Mouse (Mus musculus): ENCODE data around the gene Btbd11. TPM values are rescaled to one million over a fixed set of nuclear protein-coding genes. Genes with fewer than 3 reads are reported as not detected.

Btbd11 gene
- 4.7 and 6.0 TPM in 2 replicates for polyA plus RNA-seq (2016; fragmentation: Nextera tagmentation; extraction: Ambion mirVana)

DNA sequence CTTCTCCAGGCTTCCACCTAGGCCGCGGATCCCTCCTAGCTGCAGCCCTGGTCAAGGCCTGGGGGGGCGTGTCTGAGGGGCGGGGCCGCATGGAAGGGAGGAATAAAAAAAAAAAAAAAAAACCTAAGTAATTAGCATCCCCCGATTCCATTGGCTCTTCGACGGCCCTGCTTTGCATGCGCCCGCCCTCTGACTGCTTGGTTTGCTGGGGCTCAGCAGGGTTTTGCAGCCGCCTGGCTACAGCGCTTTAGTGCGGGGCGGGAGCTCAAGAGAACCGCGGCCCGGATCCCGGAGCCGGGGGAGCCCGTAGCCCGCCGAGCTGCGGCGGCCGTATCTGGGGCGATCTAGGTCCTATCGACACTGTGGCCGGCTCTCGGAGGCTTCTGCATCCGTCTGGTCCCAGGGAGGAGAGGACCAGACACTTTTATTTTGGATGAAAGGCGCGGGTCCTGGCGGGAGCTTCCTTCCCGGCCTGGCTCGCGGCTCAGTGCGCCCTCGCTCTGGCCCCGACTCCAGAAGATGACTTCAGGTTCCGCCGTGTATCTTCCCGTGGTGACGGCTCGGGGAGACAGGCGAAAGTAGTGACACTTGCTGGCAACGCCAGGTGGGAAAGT lies at the start of gene Btbd11:
Btbd11 (plus strand) TSS at position 210 of the 614 bp plus-strand sequence.
- Histone ChIP-seq H3K27me3 (ENCODE audit: low read depth, poor library complexity, severe bottlenecking) (peaks cover 37% of the 10 kb centered on the region), H3K9me3 (replicated peaks) (no peaks in the 10 kb centered on the region), H3K27ac (replicated peaks) (peak within 1 kb of the TSS; percentile 85), H3K4me1 (peaks cover 41% of the 10 kb centered on the region), H3K4me3 (peak within 1 kb of the TSS; percentile 74), H3K36me3 (no peaks in the 10 kb centered on the region)
- peak; percentile 92 for DNase-seq (ENCODE audit: low spot score)
- WGBS, result under 1% methylated on average over 46 of the region's 46 CpGs

DNA sequence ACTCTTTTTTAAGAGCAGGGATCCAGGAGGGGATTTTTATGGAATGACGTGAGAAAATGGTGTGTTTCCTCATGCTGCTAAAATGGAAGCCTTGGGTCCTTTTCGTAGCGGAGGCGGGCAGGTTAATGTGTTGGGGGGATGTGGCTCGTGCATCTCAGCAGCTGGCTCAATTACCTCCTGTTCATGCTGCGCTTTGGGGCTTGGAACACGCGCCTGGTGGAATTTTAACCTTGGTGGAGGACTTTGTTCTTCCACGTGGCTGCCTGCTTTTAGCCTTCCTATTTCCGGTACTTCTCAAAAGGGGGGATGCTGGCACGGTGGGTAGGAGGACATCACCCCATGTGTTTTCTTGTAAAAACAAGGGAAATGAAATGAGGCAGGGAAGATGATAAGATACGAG lies 47.9 kb upstream of the Btbd11 start:
- Histone ChIP-seq H3K36me3 (no peaks in the 10 kb centered on the region), H3K27ac (replicated peaks) (no peak overlapping the region), H3K4me3 (no peak overlapping the region), H3K27me3 (ENCODE audit: low read depth, poor library complexity, severe bottlenecking) (no peaks in the 10 kb centered on the region), H3K4me1 (peaks cover 6% of the 10 kb centered on the region; the same call in 1 of the 2 replicates), H3K9me3 (replicated peaks) (peaks cover 4% of the 10 kb centered on the region; the same call in 1 of the 2 replicates)
- DNase-seq (ENCODE audit: low spot score), result no peak
- WGBS, result 84% methylated on average over 12 of the region's 12 CpGs

DNA sequence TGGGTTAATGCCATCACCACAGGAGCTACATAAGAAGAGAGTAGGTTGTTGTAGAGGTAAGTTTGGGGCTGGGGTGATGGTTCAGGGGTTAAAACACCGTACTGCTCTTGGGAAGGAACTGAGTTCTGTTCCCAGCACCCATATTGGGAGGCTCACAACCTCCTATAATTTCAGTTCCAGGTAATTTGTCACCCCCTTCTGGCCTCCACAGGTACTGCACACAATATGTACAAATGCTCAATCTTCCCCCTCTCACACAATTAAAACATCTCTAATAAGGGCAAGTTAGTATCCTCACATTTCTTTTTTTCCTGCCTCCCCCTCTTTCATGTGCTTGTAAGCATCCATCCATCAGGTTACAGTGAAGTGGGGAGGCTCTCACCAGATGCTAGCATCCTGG lies 44.7 kb upstream of the Btbd11 start:
- Histone ChIP-seq H3K4me1 (no peaks in the 10 kb centered on the region), H3K27ac (replicated peaks) (no peak overlapping the region), H3K27me3 (ENCODE audit: low read depth, poor library complexity, severe bottlenecking) (no peaks in the 10 kb centered on the region), H3K36me3 (no peaks in the 10 kb centered on the region), H3K4me3 (no peak overlapping the region), H3K9me3 (replicated peaks) (peaks cover 4% of the 10 kb centered on the region; the same call in 1 of the 2 replicates)
- 67% methylated on average over 1 of the region's 1 CpGs for WGBS
- no peak for DNase-seq (ENCODE audit: low spot score)

- no peaks in the 10 kb centered on the region for H3K27me3 ChIP-seq (ENCODE audit: low read depth, poor library complexity, severe bottlenecking)
- H3K4me1 ChIP-seq, result no peaks in the 10 kb centered on the region
- 83% methylated on average over 9 of the region's 9 CpGs for WGBS
- no peak for DNase-seq (ENCODE audit: low spot score)
- no peak overlapping the region for H3K27ac ChIP-seq (replicated peaks)
- H3K4me3 ChIP-seq, result no peak overlapping the region
- H3K9me3 ChIP-seq (replicated peaks), result no peaks in the 10 kb centered on the region; the same call in 1 of the 2 replicates
- no peaks in the 10 kb centered on the region for H3K36me3 ChIP-seq
These were observed 39.4 kb upstream of the Btbd11 start for GRCm38 (mm10) chr10:85347171-85347570.

DNA sequence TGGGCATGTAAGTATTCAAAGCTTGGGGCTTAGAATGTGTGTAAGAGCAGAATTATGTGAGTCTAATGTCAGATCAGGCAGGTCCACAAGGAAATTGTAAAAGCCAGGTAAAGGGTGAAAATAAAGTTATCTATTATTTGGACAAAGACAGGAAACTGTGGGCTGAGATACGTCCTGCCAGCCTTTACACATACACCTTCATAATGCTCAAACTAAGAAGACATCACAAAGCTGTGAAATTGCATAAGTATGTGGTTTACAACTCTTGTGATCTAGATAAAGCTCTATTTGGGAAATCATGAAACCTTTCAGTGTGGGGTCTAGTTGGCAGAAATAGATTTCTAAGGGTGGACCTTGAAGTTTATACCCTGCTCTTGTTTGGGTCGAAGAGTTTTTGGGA lies 34.1 kb upstream of the Btbd11 start:
- no peak overlapping the region for H3K27ac ChIP-seq (replicated peaks)
- no peaks in the 10 kb centered on the region; the same call in 1 of the 2 replicates for H3K9me3 ChIP-seq (replicated peaks)
- no peaks in the 10 kb centered on the region for H3K27me3 ChIP-seq (ENCODE audit: low read depth, poor library complexity, severe bottlenecking)
- 86% methylated on average over 2 of the region's 2 CpGs for WGBS
- no peak for DNase-seq (ENCODE audit: low spot score)
- no peaks in the 10 kb centered on the region for H3K4me1 ChIP-seq
- H3K4me3 ChIP-seq, result no peak overlapping the region
- H3K36me3 ChIP-seq, result no peaks in the 10 kb centered on the region

DNA sequence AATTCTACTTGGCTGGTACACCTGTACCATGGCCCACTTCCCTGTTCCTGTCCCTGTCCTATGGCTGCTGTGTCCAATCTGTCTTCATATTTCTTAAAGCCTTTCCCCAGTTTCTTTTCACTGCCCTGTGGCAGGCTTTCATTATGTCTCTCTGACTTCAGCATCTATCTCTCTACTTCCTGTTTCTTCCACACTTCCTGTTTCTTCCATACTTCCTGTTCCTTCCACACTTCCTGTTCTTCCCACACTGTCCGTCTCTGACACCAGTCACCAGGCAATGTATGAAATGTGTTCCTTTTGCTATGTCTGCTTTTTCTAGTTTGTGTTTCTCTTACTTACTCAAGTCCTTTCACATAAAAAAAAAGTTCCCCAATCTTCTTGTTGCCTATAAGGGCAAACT lies 32.3 kb upstream of the Btbd11 start:
- no peaks in the 10 kb centered on the region for H3K4me1 ChIP-seq
- no peaks in the 10 kb centered on the region for H3K36me3 ChIP-seq
- H3K27me3 ChIP-seq (ENCODE audit: low read depth, poor library complexity, severe bottlenecking), result no peaks in the 10 kb centered on the region
- 92% methylated on average over 1 of the region's 1 CpGs for WGBS
- H3K27ac ChIP-seq (replicated peaks), result no peak overlapping the region
- DNase-seq (ENCODE audit: low spot score), result no peak
- no peaks in the 10 kb centered on the region; the same call in 1 of the 2 replicates for H3K9me3 ChIP-seq (replicated peaks)
- no peak overlapping the region for H3K4me3 ChIP-seq

- no peak for DNase-seq (ENCODE audit: low spot score)
- Histone ChIP-seq H3K27me3 (ENCODE audit: low read depth, poor library complexity, severe bottlenecking) (no peaks in the 10 kb centered on the region), H3K4me1 (no peaks in the 10 kb centered on the region), H3K4me3 (no peak overlapping the region), H3K27ac (replicated peaks) (no peak overlapping the region), H3K9me3 (replicated peaks) (no peaks in the 10 kb centered on the region), H3K36me3 (no peaks in the 10 kb centered on the region)
- 79% methylated on average over 3 of the region's 3 CpGs for WGBS
These were observed 27.0 kb upstream of the Btbd11 start for GRCm38 (mm10) chr10:85359501-85360066.

DNA sequence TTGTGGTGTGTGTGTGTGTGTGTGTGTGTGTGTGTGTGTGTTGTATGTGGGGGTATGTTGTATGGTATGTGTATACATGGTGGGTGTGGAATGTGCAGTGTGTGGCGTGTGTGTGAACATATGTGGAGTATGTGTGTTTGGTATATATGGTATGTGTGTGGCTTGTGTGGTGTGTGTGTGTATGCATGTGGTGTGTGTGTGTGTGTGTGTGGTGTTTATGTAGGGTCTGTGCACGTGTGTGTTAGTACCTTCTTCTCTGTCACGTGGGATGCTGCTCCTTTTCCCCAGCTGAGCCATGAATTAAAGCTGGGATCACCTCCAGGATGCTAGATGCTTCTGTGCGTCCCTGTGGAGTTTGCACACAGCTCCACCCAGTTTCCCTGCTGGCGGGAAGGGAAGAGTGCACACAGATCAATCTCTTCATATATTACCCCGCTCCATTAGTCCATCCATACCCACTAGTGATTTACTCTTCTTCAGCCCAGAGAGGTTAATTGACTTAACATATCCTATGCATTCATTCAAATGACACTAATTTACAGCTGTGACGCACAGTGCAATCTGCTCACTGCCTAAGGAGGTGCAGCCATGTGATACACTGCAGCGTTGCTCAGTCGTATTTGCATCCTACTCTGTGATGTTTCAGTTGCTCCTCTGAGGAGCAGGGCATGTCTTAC lies 23.7 kb upstream of the Btbd11 start:
- WGBS, result 79% methylated on average over 9 of the region's 9 CpGs
- Histone ChIP-seq H3K9me3 (replicated peaks) (no peaks in the 10 kb centered on the region), H3K4me3 (no peak overlapping the region), H3K27ac (replicated peaks) (no peak overlapping the region), H3K4me1 (no peaks in the 10 kb centered on the region), H3K27me3 (ENCODE audit: low read depth, poor library complexity, severe bottlenecking) (no peaks in the 10 kb centered on the region), H3K36me3 (no peaks in the 10 kb centered on the region)
- DNase-seq (ENCODE audit: low spot score), result no peak

DNA sequence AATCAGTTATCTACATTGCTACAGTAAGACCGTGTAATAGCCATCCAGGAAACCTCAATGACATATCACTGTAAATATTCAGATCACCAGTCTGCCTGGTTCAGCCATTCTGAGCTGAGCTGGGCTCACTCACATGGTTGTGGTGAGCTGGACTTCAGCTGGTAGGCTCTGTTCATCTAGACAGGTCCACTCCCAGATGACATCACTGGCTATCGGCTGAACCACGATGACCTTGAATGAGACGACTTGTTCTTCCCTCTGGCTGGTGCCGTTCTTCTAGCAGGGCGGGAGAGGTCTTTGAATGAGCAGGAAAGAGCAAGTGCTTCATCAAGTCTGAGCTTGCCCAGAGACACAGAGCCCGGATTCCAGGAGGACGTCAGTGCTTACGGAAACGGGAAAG lies 19.7 kb upstream of the Btbd11 start:
- Histone ChIP-seq H3K9me3 (replicated peaks) (no peaks in the 10 kb centered on the region), H3K36me3 (no peaks in the 10 kb centered on the region), H3K4me3 (no peak overlapping the region), H3K27ac (replicated peaks) (no peak overlapping the region), H3K27me3 (ENCODE audit: low read depth, poor library complexity, severe bottlenecking) (no peaks in the 10 kb centered on the region), H3K4me1 (no peaks in the 10 kb centered on the region)
- DNase-seq (ENCODE audit: low spot score), result no peak
- 96% methylated on average over 10 of the region's 10 CpGs for WGBS

- DNase-seq (ENCODE audit: low spot score), result no peak
- H3K9me3 ChIP-seq (replicated peaks), result no peaks in the 10 kb centered on the region
- no peaks in the 10 kb centered on the region for H3K4me1 ChIP-seq
- no peaks in the 10 kb centered on the region for H3K36me3 ChIP-seq
- 76% methylated on average over 2 of the region's 2 CpGs for WGBS
- no peak overlapping the region for H3K4me3 ChIP-seq
- no peaks in the 10 kb centered on the region for H3K27me3 ChIP-seq (ENCODE audit: low read depth, poor library complexity, severe bottlenecking)
- no peak overlapping the region for H3K27ac ChIP-seq (replicated peaks)
These were observed 15.3 kb upstream of the Btbd11 start for GRCm38 (mm10) chr10:85371309-85371708.

DNA sequence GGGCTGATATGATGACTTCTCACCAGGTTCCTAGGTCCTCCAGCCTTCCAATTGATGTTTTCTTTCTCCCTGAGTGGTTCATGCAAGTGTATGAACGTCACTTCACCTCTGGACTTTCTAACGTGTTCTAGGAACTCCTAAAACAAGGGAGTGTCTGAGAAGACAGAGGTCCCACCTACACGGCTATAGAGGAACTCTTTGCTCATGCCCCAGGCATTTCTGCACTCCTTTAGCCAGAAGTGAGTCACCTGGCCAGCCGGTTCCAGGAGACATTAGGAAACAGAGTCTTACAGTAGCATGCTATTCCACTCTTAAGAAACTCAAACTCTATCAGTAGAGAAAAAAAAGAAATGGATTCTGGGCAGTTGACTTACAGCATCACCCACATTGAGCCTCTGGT lies 14.5 kb upstream of the Btbd11 start:
- H3K4me1 ChIP-seq, result no peaks in the 10 kb centered on the region
- DNase-seq (ENCODE audit: low spot score), result no peak
- no peaks in the 10 kb centered on the region for H3K27me3 ChIP-seq (ENCODE audit: low read depth, poor library complexity, severe bottlenecking)
- WGBS, result 80% methylated on average over 4 of the region's 4 CpGs
- H3K4me3 ChIP-seq, result no peak overlapping the region
- no peaks in the 10 kb centered on the region for H3K36me3 ChIP-seq
- H3K27ac ChIP-seq (replicated peaks), result no peak overlapping the region
- H3K9me3 ChIP-seq (replicated peaks), result no peaks in the 10 kb centered on the region

DNA sequence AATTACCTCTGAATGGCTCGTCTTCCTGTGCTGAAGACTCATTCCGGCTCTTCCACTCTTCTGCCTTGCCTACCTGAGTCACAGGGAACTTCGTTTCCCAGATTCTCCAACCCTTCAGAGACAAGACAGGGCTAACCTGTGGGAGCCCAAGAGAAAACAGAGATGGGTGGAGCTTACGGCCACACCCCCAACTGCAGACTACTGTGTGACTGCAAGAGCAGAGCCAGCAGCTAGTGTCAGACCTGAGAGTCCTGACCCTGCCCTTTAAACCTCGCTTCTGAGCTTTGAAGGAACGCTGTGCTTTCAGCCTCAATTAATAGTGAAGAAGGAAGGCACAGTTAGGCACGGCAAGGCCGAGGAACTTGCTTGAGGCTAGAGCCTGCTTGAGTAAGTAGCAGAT lies 7.6 kb upstream of the Btbd11 start:
- H3K9me3 ChIP-seq (replicated peaks), result no peaks in the 10 kb centered on the region
- no peak for DNase-seq (ENCODE audit: low spot score)

GRCm38 (mm10) chr10:85382981-85383380 lies 3.6 kb upstream of the Btbd11 start:
- Histone ChIP-seq H3K27me3 (ENCODE audit: low read depth, poor library complexity, severe bottlenecking) (peaks cover 13% of the 10 kb centered on the region), H3K4me1 (peaks cover 20% of the 10 kb centered on the region), H3K4me3 (no peak overlapping the region), H3K36me3 (no peaks in the 10 kb centered on the region), H3K27ac (replicated peaks) (no peak overlapping the region), H3K9me3 (replicated peaks) (no peaks in the 10 kb centered on the region)
- WGBS, result 90% methylated on average over 7 of the region's 7 CpGs
- no peak for DNase-seq (ENCODE audit: low spot score)

More for the DNA sequence above, 7.6 kb upstream of the Btbd11 start:
- no peaks in the 10 kb centered on the region for H3K36me3 ChIP-seq
- H3K27me3 ChIP-seq (ENCODE audit: low read depth, poor library complexity, severe bottlenecking), result no peaks in the 10 kb centered on the region
- WGBS, result 24% methylated on average over 8 of the region's 8 CpGs
- no peak overlapping the region for H3K4me3 ChIP-seq
- no peak overlapping the region for H3K27ac ChIP-seq (replicated peaks)
- H3K4me1 ChIP-seq, result peaks cover 5% of the 10 kb centered on the region
